In the genomic region with DNA sequence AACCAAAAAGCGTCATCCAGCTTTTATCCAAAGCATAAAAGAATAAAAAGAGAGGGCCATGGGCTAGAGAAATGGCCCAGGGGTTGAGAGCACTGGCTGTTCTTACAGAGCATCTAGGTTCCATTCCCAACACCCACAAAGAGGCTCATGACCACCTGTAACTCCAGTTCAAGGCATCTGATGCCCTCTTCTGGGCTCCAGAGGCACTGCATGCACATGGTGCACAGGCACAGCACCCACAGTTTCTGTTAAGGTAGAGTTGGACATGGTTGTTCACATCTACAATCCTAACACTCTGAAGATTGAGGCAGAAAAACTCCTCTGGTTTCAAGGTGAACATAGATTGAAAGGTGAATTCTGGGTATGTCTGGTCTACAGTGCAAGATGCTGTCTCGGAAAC, we compare ENCODE assay signal across 11 mouse cellular contexts. TPM values are rescaled to one million over a fixed set of nuclear protein-coding genes. Genes with fewer than 3 reads are reported as not detected.
DNase-seq lines count a peak whose midpoint lies in the region; ATAC-seq lines count a peak whose summit lies in the region.
"Had no signal": no experiment of that assay in that cellular context is flagged by ENCODE, and none has a peak within 500 bp of the region (broad histone marks: within the 10 kb centered on the region; RNA-seq: fewer than 3 reads in every experiment).

No protein-coding gene starts in this region.

- 0 out of 2 replicates have a peak, but pooled peaks have one; percentile 18 for ATAC-seq in common myeloid progenitor, adult 5-6 weeks (replicated peaks; ENCODE audit: low read depth, poor library complexity, severe bottlenecking)
- ATAC-seq in forebrain, embryonic 15.5 days (replicated peaks), result no peak
- ATAC-seq: intestine, embryonic 16.5 days; midbrain, embryonic 16.5 days had no signal

- H3K4me2 ChIP-seq in forebrain, embryonic 15.5 days (replicated peaks), result no peak overlapping the region
- H3K4me2 ChIP-seq: heart, embryonic 11.5 days; limb, embryonic 12.5 days had no signal

- peaks cover 18% of the 10 kb centered on the region for H3K36me3 ChIP-seq in forebrain, embryonic 15.5 days

- H3K9me3 ChIP-seq in forebrain, embryonic 15.5 days, result no peaks in the 10 kb centered on the region
- H3K9me3 ChIP-seq: limb, embryonic 12.5 days had no signal

- H3K27me3 ChIP-seq in forebrain, embryonic 15.5 days, result no peaks in the 10 kb centered on the region
- H3K27me3 ChIP-seq: limb, embryonic 12.5 days had no signal

- H3K4me1 ChIP-seq in forebrain, embryonic 15.5 days, result peaks cover 5% of the 10 kb centered on the region
- H3K4me1 ChIP-seq: limb, embryonic 12.5 days had no signal

- peak; percentile 13 for DNase-seq in kidney, adult 9 months
- DNase-seq in kidney, adult 18-20 months, result no peak
- peak; percentile 6 for DNase-seq in thymus, postnatal 0 days (ENCODE audit: low spot score)
- DNase-seq in thymus, postnatal 10 days (ENCODE audit: low spot score in 2 of 2), result no peak
- no peak for DNase-seq in layer of hippocampus, adult 18-20 months (ENCODE audit: low spot score in 2 of 2)

- no peak overlapping the region for H3K4me3 ChIP-seq in forebrain, embryonic 15.5 days
- H3K4me3 ChIP-seq: limb, embryonic 12.5 days had no signal

- H3K9ac ChIP-seq in forebrain, embryonic 15.5 days (replicated peaks), result no peak overlapping the region
- H3K9ac ChIP-seq: limb, embryonic 12.5 days had no signal

- H3K27ac ChIP-seq in forebrain, embryonic 15.5 days (replicated peaks), result no peak overlapping the region
- H3K27ac ChIP-seq: limb, embryonic 12.5 days had no signal

- WGBS in forebrain, embryonic 15.5 days, result 93% methylated on average over 2 of the region's 2 CpGs

RNA-seq across cellular contexts. Expression of a gene that starts 44.6 kb away (rescaled TPM):
- polyA plus RNA-seq in thymus, postnatal 0 days (2015; fragmentation: Nextera tagmentation; extraction: Ambion mirVana), result 42.2 and 47.1 TPM in 2 replicates
- 19.2 and 20.7 TPM in 2 replicates for total RNA-seq in common myeloid progenitor, adult 5-6 weeks (2017)
- 38.0 and 39.8 TPM in 2 replicates for polyA plus RNA-seq in forebrain, embryonic 15.5 days (2015; fragmentation: Nextera tagmentation; extraction: Ambion mirVana)
- 10 to 100 TPM; 29.9 to 32.7 TPM for total RNA-seq in layer of hippocampus, adult 18-20 months (2021)

Comparison
In these comparisons a context has a peak if more than half of its experiments do, and no peak if none do; other contexts are left out.
1. DNase-seq: peak in kidney, adult 9 months (single experiment) and thymus, postnatal 0 days (single experiment); none in kidney, adult 18-20 months (single experiment), thymus, postnatal 10 days (0 of 2) and layer of hippocampus, adult 18-20 months (0 of 2).